In genomic region chr5:38857591-38857990, GRCm38 (mm10) we compare ENCODE assay signal across 21 mouse cellular contexts. TPM values are rescaled to one million over a fixed set of nuclear protein-coding genes. Genes with fewer than 3 reads are reported as not detected.
DNase-seq lines count a peak whose midpoint lies in the region; ATAC-seq and TF ChIP-seq lines count a peak whose summit lies in the region.
"Had no signal": no experiment of that assay in that cellular context is flagged by ENCODE, and none has a peak within 500 bp of the region (broad histone marks: within the 10 kb centered on the region; RNA-seq: fewer than 3 reads in every experiment).

No protein-coding gene starts in this region.

- DNase-seq in NIH3T3 (ENCODE audit: low read depth) = peak; percentile 1
- peak; percentile 34 for DNase-seq in fibroblast of lung, adult 2 months (ENCODE audit: low read depth)
- no peak for DNase-seq in urinary bladder, adult 18-20 months (ENCODE audit: low spot score in 2 of 2)
- no peak for DNase-seq in cerebellum, adult 2 months
- DNase-seq: adrenal gland, postnatal 14 days; cerebellum, adult 11 months; cerebellum, postnatal 36 days; heart, postnatal 36 days; liver; right cerebral cortex, adult 18-20 months; thymus, postnatal 4 days had no signal

- TF ChIP-seq CTCF in intestine, postnatal 0 days (IDR thresholded peaks at IDR 0.05; ENCODE audit: low read depth) = no peak
- TF ChIP-seq CTCF in cerebellum, adult 2 months (IDR thresholded peaks at IDR 0.05; ENCODE audit: borderline replicate concordance, insufficient read depth, low read depth, low read length) = no peak

- H3K4me2 ChIP-seq in intestine, embryonic 15.5 days (replicated peaks) = no peak overlapping the region
- no peak overlapping the region for H3K4me2 ChIP-seq in intestine, postnatal 0 days (replicated peaks; ENCODE audit: low read depth)
- peak overlapping the region; percentile 59 for H3K4me2 ChIP-seq in myocyte (ENCODE audit: low read depth)
- H3K4me2 ChIP-seq: embryonic facial prominence, embryonic 12.5 days; heart, embryonic 13.5 days; hindbrain, embryonic 14.5 days; midbrain, embryonic 13.5 days; neural tube, embryonic 13.5 days had no signal

- H3ac ChIP-seq in myocyte (ENCODE audit: control insufficient read depth, insufficient read length) = no peak overlapping the region

- H3K9ac ChIP-seq in intestine, embryonic 15.5 days = no peak overlapping the region
- no peak overlapping the region for H3K9ac ChIP-seq in intestine, postnatal 0 days (ENCODE audit: low read depth, low read length)
- H3K9ac ChIP-seq: embryonic facial prominence, embryonic 12.5 days; heart, embryonic 13.5 days; hindbrain, embryonic 14.5 days; midbrain, embryonic 13.5 days; neural tube, embryonic 13.5 days had no signal

- H3K79me2 ChIP-seq in myocyte (ENCODE audit: control insufficient read depth, insufficient read depth) = no peaks in the 10 kb centered on the region

- no peaks in the 10 kb centered on the region; the same call in 1 of the 2 replicates for H3K4me1 ChIP-seq in intestine, embryonic 15.5 days (replicated peaks)
- no peaks in the 10 kb centered on the region for H3K4me1 ChIP-seq in intestine, postnatal 0 days (replicated peaks; ENCODE audit: control insufficient read depth, insufficient read depth, low read length)
- H3K4me1 ChIP-seq in cerebellum, adult 2 months (ENCODE audit: control insufficient read depth, insufficient read depth, low read length) = peaks cover 22% of the 10 kb centered on the region
- H3K4me1 ChIP-seq: heart, embryonic 13.5 days had no signal

- no peak for TF ChIP-seq POLR2A in myocyte (IDR thresholded peaks at IDR 0.05; ENCODE audit: insufficient read length, low read depth)
- no peak for TF ChIP-seq POLR2A in cerebellum, adult 2 months (IDR thresholded peaks at IDR 0.05; ENCODE audit: borderline replicate concordance, insufficient read depth, low read length)

- no peaks in the 10 kb centered on the region for H3K9me3 ChIP-seq in intestine, embryonic 15.5 days
- no peaks in the 10 kb centered on the region for H3K9me3 ChIP-seq in intestine, postnatal 0 days (ENCODE audit: control insufficient read depth)
- H3K9me3 ChIP-seq: embryonic facial prominence, embryonic 12.5 days; midbrain, embryonic 13.5 days had no signal

- H3K27ac ChIP-seq in intestine, embryonic 15.5 days = no peak overlapping the region
- H3K27ac ChIP-seq in intestine, postnatal 0 days (ENCODE audit: low read depth, low read length) = no peak overlapping the region
- no peak overlapping the region for H3K27ac ChIP-seq in cerebellum, adult 2 months (ENCODE audit: insufficient read depth, low read length)
- H3K27ac ChIP-seq: embryonic facial prominence, embryonic 12.5 days; heart, embryonic 13.5 days; hindbrain, embryonic 14.5 days; midbrain, embryonic 13.5 days; neural tube, embryonic 13.5 days had no signal

- H3K27me3 ChIP-seq in intestine, embryonic 15.5 days (replicated peaks) = no peaks in the 10 kb centered on the region
- H3K27me3 ChIP-seq in intestine, postnatal 0 days (replicated peaks; ENCODE audit: control insufficient read depth, insufficient read depth, low read length) = no peaks in the 10 kb centered on the region
- no peaks in the 10 kb centered on the region for H3K27me3 ChIP-seq in myocyte (ENCODE audit: control insufficient read depth, insufficient read depth, insufficient read length)
- H3K27me3 ChIP-seq in cerebellum, adult 2 months (ENCODE audit: control insufficient read depth, insufficient read depth, low read length) = no peaks in the 10 kb centered on the region
- H3K27me3 ChIP-seq: embryonic facial prominence, embryonic 12.5 days; heart, embryonic 13.5 days; midbrain, embryonic 13.5 days; neural tube, embryonic 13.5 days had no signal

- peak; percentile 22; the same call in 1 of the 2 replicates for ATAC-seq in intestine, embryonic 15.5 days
- no peak for ATAC-seq in intestine, postnatal 0 days
- ATAC-seq: activated CD4-positive, CD25-positive, alpha-beta regulatory T cell, adult 4 months; lung, postnatal 0 days; midbrain, embryonic 13.5 days had no signal

- 95% methylated on average over 1 of the region's 1 CpGs for WGBS in intestine, embryonic 15.5 days
- WGBS in intestine, postnatal 0 days = 81% methylated on average over 1 of the region's 1 CpGs
- 55% methylated on average over 1 of the region's 1 CpGs for WGBS in cerebellum, adult 2 months

- no peak overlapping the region for H3K4me3 ChIP-seq in intestine, embryonic 15.5 days (replicated peaks)
- no peak overlapping the region for H3K4me3 ChIP-seq in intestine, postnatal 0 days (ENCODE audit: low read depth, low read length)
- no peak overlapping the region for H3K4me3 ChIP-seq in myocyte
- no peak overlapping the region for H3K4me3 ChIP-seq in cerebellum, adult 2 months (replicated peaks; ENCODE audit: insufficient read depth, low read depth, low read length)
- H3K4me3 ChIP-seq: embryonic facial prominence, embryonic 12.5 days; heart, embryonic 13.5 days; midbrain, embryonic 13.5 days; neural tube, embryonic 13.5 days had no signal

- no peaks in the 10 kb centered on the region for H3K36me3 ChIP-seq in intestine, embryonic 15.5 days
- no peaks in the 10 kb centered on the region for H3K36me3 ChIP-seq in intestine, postnatal 0 days (ENCODE audit: control insufficient read depth, insufficient read depth)
- H3K36me3 ChIP-seq in myocyte (ENCODE audit: control insufficient read depth, insufficient read depth) = no peaks in the 10 kb centered on the region
- H3K36me3 ChIP-seq: embryonic facial prominence, embryonic 12.5 days; heart, embryonic 13.5 days; midbrain, embryonic 13.5 days; neural tube, embryonic 13.5 days had no signal

TF ChIP-seq in myocyte, 11 proteins besides CTCF, POLR2A, EP300 and RAD21:
- TF ChIP-seq MYOG (IDR thresholded peaks at IDR 0.05; ENCODE audit: control insufficient read depth in 1 of 3, insufficient read depth in 1 of 3, insufficient read length in 2 of 3, low read depth in 2 of 3) (no peak), MYOD1 (IDR thresholded peaks at IDR 0.05; ENCODE audit: control insufficient read depth in 1 of 3, insufficient read length in 2 of 3, low read depth in 2 of 3) (no peak), MAX (IDR thresholded peaks at IDR 0.05; ENCODE audit: low read depth) (no peak), TCF12 (IDR thresholded peaks at IDR 0.05; ENCODE audit: insufficient read depth, poor library complexity, severe bottlenecking) (no peak), SRF (IDR thresholded peaks at IDR 0.05; ENCODE audit: control insufficient read depth, insufficient read length, low read depth) (no peak), CEBPB (IDR thresholded peaks at IDR 0.05; ENCODE audit: insufficient read depth, poor library complexity, severe bottlenecking) (no peak), REST (IDR thresholded peaks at IDR 0.05; ENCODE audit: insufficient read depth, insufficient read length) (no peak), E2F4 (IDR thresholded peaks at IDR 0.05; ENCODE audit: insufficient read depth) (no peak), USF1 (IDR thresholded peaks at IDR 0.05; ENCODE audit: low read depth) (no peak), POLR2AphosphoS2 (IDR thresholded peaks at IDR 0.05; ENCODE audit: insufficient read length, low read depth) (no peak), TCF3 (IDR thresholded peaks at IDR 0.05; ENCODE audit: insufficient read length, low read depth) (no peak)

RNA-seq across cellular contexts. Expression of gene Clnk, which starts 19.0 kb away (rescaled TPM):
- polyA plus RNA-seq in intestine, embryonic 15.5 days (2015; fragmentation: Nextera tagmentation; extraction: Ambion mirVana) = 0.54 and 0.57 TPM in 2 replicates
- polyA plus RNA-seq in intestine, postnatal 0 days (2015; fragmentation: Nextera tagmentation; extraction: Ambion mirVana) = 0.13 and 0.39 TPM in 2 replicates
- not detected for polyA plus RNA-seq in myocyte (2012; fragmentation: generic; extraction: Trizol)
- polyA plus RNA-seq in cerebellum, adult 2 months (2012; rRNA removed) = not detected in 2 replicates
- polyA plus RNA-seq: activated CD4-positive, CD25-positive, alpha-beta regulatory T cell, adult 4 months; lung, postnatal 0 days; neural tube, embryonic 13.5 days had no signal

Comparison
In these comparisons a context has a peak if more than half of its experiments do, and no peak if none do; other contexts are left out.
1. DNase-seq: peak in NIH3T3 (single experiment) and fibroblast of lung, adult 2 months (single experiment); none in urinary bladder, adult 18-20 months (0 of 2) and cerebellum, adult 2 months (0 of 2).